Mouse (Mus musculus): Measurements from ENCODE around the gene Ncf1. TPM values are rescaled to one million over a fixed set of nuclear protein-coding genes. Genes with fewer than 3 reads are reported as not detected.

Gene Ncf1
- polyA plus RNA-seq, 1 experiment from 2014 or later = 7.2 TPM

- ATAC-seq (ENCODE audit: low read depth) = no peak
- 99% methylated on average over 4 of the region's 4 CpGs for WGBS
These were observed 21.7 kb upstream of the Ncf1 start for GRCm38 (mm10) chr5:134251083-134251482.

GRCm38 (mm10) chr5:134250601-134251000, 21.2 kb upstream of the Ncf1 start:
- Histone ChIP-seq H3K27ac (replicated peaks; ENCODE audit: low read depth, low read length) (no peak overlapping the region), H3K9me3 (ENCODE audit: control insufficient read depth, low read length) (no peaks in the 10 kb centered on the region), H3K4me2 (ENCODE audit: low read depth, low read length) (no peak overlapping the region), H3K4me1 (ENCODE audit: control insufficient read depth, insufficient read depth, low read length) (no peaks in the 10 kb centered on the region), H3K27me3 (replicated peaks; ENCODE audit: control insufficient read depth, insufficient read depth, low read length) (no peaks in the 10 kb centered on the region), H3K4me3 (ENCODE audit: low read depth, low read length) (no peak overlapping the region), H3K9ac (ENCODE audit: low read depth, low read length) (no peak overlapping the region), H3K36me3 (ENCODE audit: control insufficient read depth, insufficient read depth, low read length) (peaks cover 100% of the 10 kb centered on the region)
- 94% methylated on average over 3 of the region's 3 CpGs for WGBS
- DNase-seq (ENCODE audit: low spot score) (no peak), ATAC-seq (ENCODE audit: low read depth) (no peak)

More at GRCm38 (mm10) chr5:134251083-134251482, 21.7 kb upstream of the Ncf1 start:
- no peak for DNase-seq (ENCODE audit: low spot score)
- Histone ChIP-seq H3K4me3 (ENCODE audit: low read depth, low read length) (no peak overlapping the region), H3K4me2 (ENCODE audit: low read depth, low read length) (no peak overlapping the region), H3K9me3 (ENCODE audit: control insufficient read depth, low read length) (no peaks in the 10 kb centered on the region), H3K27ac (replicated peaks; ENCODE audit: low read depth, low read length) (no peak overlapping the region), H3K4me1 (ENCODE audit: control insufficient read depth, insufficient read depth, low read length) (no peaks in the 10 kb centered on the region), H3K36me3 (ENCODE audit: control insufficient read depth, insufficient read depth, low read length) (peaks cover 100% of the 10 kb centered on the region), H3K27me3 (replicated peaks; ENCODE audit: control insufficient read depth, insufficient read depth, low read length) (no peaks in the 10 kb centered on the region), H3K9ac (ENCODE audit: low read depth, low read length) (no peak overlapping the region)

GRCm38 (mm10) chr5:134249245-134249649, 19.8 kb upstream of the Ncf1 start:
- WGBS = 88% methylated on average over 8 of the region's 8 CpGs
- Histone ChIP-seq H3K9ac (ENCODE audit: low read depth, low read length) (no peak overlapping the region), H3K36me3 (ENCODE audit: control insufficient read depth, insufficient read depth, low read length) (peaks cover 100% of the 10 kb centered on the region), H3K4me3 (ENCODE audit: low read depth, low read length) (no peak overlapping the region), H3K4me1 (ENCODE audit: control insufficient read depth, insufficient read depth, low read length) (no peaks in the 10 kb centered on the region), H3K27me3 (replicated peaks; ENCODE audit: control insufficient read depth, insufficient read depth, low read length) (no peaks in the 10 kb centered on the region), H3K4me2 (ENCODE audit: low read depth, low read length) (no peak overlapping the region), H3K9me3 (ENCODE audit: control insufficient read depth, low read length) (no peaks in the 10 kb centered on the region), H3K27ac (replicated peaks; ENCODE audit: low read depth, low read length) (no peak overlapping the region)
- no peak for DNase-seq (ENCODE audit: low spot score)
- no peak for ATAC-seq (ENCODE audit: low read depth)

- Histone ChIP-seq H3K4me1 (ENCODE audit: control insufficient read depth, insufficient read depth, low read length) (no peaks in the 10 kb centered on the region), H3K27me3 (replicated peaks; ENCODE audit: control insufficient read depth, insufficient read depth, low read length) (no peaks in the 10 kb centered on the region), H3K9ac (ENCODE audit: low read depth, low read length) (no peak overlapping the region), H3K27ac (replicated peaks; ENCODE audit: low read depth, low read length) (no peak overlapping the region), H3K9me3 (ENCODE audit: control insufficient read depth, low read length) (no peaks in the 10 kb centered on the region), H3K4me3 (ENCODE audit: low read depth, low read length) (no peak overlapping the region), H3K36me3 (ENCODE audit: control insufficient read depth, insufficient read depth, low read length) (peaks cover 100% of the 10 kb centered on the region), H3K4me2 (ENCODE audit: low read depth, low read length) (no peak overlapping the region)
- ATAC-seq (ENCODE audit: low read depth) (no peak), DNase-seq (ENCODE audit: low spot score) (no peak)
- 88% methylated on average over 14 of the region's 14 CpGs for WGBS
These were observed 19.3 kb upstream of the Ncf1 start for GRCm38 (mm10) chr5:134248608-134249244.

GRCm38 (mm10) chr5:134246146-134246545, 16.7 kb upstream of the Ncf1 start:
- Histone ChIP-seq H3K9me3 (ENCODE audit: control insufficient read depth, low read length) (no peaks in the 10 kb centered on the region), H3K36me3 (ENCODE audit: control insufficient read depth, insufficient read depth, low read length) (peaks cover 100% of the 10 kb centered on the region), H3K9ac (ENCODE audit: low read depth, low read length) (no peak overlapping the region), H3K4me1 (ENCODE audit: control insufficient read depth, insufficient read depth, low read length) (no peaks in the 10 kb centered on the region), H3K4me3 (ENCODE audit: low read depth, low read length) (no peak overlapping the region), H3K27ac (replicated peaks; ENCODE audit: low read depth, low read length) (no peak overlapping the region), H3K27me3 (replicated peaks; ENCODE audit: control insufficient read depth, insufficient read depth, low read length) (no peaks in the 10 kb centered on the region), H3K4me2 (ENCODE audit: low read depth, low read length) (no peak overlapping the region)
- ATAC-seq (ENCODE audit: low read depth) (no peak), DNase-seq (ENCODE audit: low spot score) (no peak)
- 92% methylated on average over 5 of the region's 5 CpGs for WGBS

GRCm38 (mm10) chr5:134244890-134245289, 15.5 kb upstream of the Ncf1 start:
- H3K36me3 ChIP-seq (ENCODE audit: control insufficient read depth, insufficient read depth, low read length) = peaks cover 100% of the 10 kb centered on the region
- H3K4me1 ChIP-seq (ENCODE audit: control insufficient read depth, insufficient read depth, low read length) = no peaks in the 10 kb centered on the region
- H3K27ac ChIP-seq (replicated peaks; ENCODE audit: low read depth, low read length) = no peak overlapping the region
- H3K9me3 ChIP-seq (ENCODE audit: control insufficient read depth, low read length) = no peaks in the 10 kb centered on the region
- no peak overlapping the region for H3K4me3 ChIP-seq (ENCODE audit: low read depth, low read length)
- H3K27me3 ChIP-seq (replicated peaks; ENCODE audit: control insufficient read depth, insufficient read depth, low read length) = no peaks in the 10 kb centered on the region
- no peak overlapping the region for H3K9ac ChIP-seq (ENCODE audit: low read depth, low read length)
- WGBS = 94% methylated on average over 5 of the region's 5 CpGs
- DNase-seq (ENCODE audit: low spot score) (no peak), ATAC-seq (ENCODE audit: low read depth) (no peak)
- H3K4me2 ChIP-seq (ENCODE audit: low read depth, low read length) = no peak overlapping the region

GRCm38 (mm10) chr5:134243661-134244436, 14.4 kb upstream of the Ncf1 start:
- H3K27ac ChIP-seq (replicated peaks; ENCODE audit: low read depth, low read length) = no peak overlapping the region
- H3K27me3 ChIP-seq (replicated peaks; ENCODE audit: control insufficient read depth, insufficient read depth, low read length) = no peaks in the 10 kb centered on the region
- H3K9me3 ChIP-seq (ENCODE audit: control insufficient read depth, low read length) = no peaks in the 10 kb centered on the region
- H3K4me3 ChIP-seq (ENCODE audit: low read depth, low read length) = no peak overlapping the region
- WGBS = 95% methylated on average over 26 of the region's 26 CpGs
- H3K9ac ChIP-seq (ENCODE audit: low read depth, low read length) = no peak overlapping the region
- peaks cover 100% of the 10 kb centered on the region for H3K36me3 ChIP-seq (ENCODE audit: control insufficient read depth, insufficient read depth, low read length)
- ATAC-seq (ENCODE audit: low read depth) = no peak
- H3K4me1 ChIP-seq (ENCODE audit: control insufficient read depth, insufficient read depth, low read length) = no peaks in the 10 kb centered on the region
- no peak for DNase-seq (ENCODE audit: low spot score)
- no peak overlapping the region for H3K4me2 ChIP-seq (ENCODE audit: low read depth, low read length)

- H3K27me3 ChIP-seq (replicated peaks; ENCODE audit: control insufficient read depth, insufficient read depth, low read length) = no peaks in the 10 kb centered on the region
- 86% methylated on average over 5 of the region's 5 CpGs for WGBS
- H3K9ac ChIP-seq (ENCODE audit: low read depth, low read length) = no peak overlapping the region
- H3K27ac ChIP-seq (replicated peaks; ENCODE audit: low read depth, low read length) = no peak overlapping the region
- H3K36me3 ChIP-seq (ENCODE audit: control insufficient read depth, insufficient read depth, low read length) = peaks cover 100% of the 10 kb centered on the region
- ATAC-seq (ENCODE audit: low read depth) (no peak), DNase-seq (ENCODE audit: low spot score) (no peak)
- no peaks in the 10 kb centered on the region for H3K4me1 ChIP-seq (ENCODE audit: control insufficient read depth, insufficient read depth, low read length)
- H3K4me3 ChIP-seq (ENCODE audit: low read depth, low read length) = no peak overlapping the region
- no peaks in the 10 kb centered on the region for H3K9me3 ChIP-seq (ENCODE audit: control insufficient read depth, low read length)
- no peak overlapping the region for H3K4me2 ChIP-seq (ENCODE audit: low read depth, low read length)
These were observed 12.4 kb upstream of the Ncf1 start for GRCm38 (mm10) chr5:134241831-134242230.

All from embryonic facial prominence, embryonic 14.5 days (tissue).